Mouse (Mus musculus): Measurements from ENCODE around the gene Ednrb.

Ednrb gene

DNA sequence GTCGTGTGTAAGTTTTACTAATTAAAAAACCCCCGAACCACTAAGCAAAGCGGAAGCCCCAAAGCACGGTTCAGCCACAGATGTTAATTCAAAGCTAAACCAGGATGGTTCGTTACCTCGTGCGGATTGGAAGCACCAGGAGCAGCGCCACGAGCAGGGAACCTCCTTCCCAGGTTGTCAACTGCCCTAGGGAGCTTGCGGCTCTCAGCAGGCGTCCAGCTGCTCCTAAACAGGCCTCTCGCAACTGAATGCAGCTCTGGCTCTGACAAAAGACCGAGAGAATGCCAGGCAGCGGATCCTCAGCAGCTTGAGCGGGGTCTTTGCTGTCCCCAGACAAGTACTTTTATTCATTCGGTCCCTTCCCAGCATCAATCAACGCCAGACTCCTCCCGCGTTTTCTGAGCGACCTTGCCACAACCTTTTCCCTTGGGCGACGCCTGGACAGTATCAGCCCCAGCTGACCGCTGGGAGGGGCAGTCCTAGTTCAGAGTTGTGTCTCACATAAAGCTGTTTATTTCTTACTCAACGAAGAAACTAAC lies at the start of gene Ednrb:
Gene Ednrb, minus strand, starts transcription at position 392 of the 539 bp plus-strand sequence.
- peak; percentile 35 to 37 for DNase-seq (ENCODE audit: low spot score in 2 of 2)

DNA sequence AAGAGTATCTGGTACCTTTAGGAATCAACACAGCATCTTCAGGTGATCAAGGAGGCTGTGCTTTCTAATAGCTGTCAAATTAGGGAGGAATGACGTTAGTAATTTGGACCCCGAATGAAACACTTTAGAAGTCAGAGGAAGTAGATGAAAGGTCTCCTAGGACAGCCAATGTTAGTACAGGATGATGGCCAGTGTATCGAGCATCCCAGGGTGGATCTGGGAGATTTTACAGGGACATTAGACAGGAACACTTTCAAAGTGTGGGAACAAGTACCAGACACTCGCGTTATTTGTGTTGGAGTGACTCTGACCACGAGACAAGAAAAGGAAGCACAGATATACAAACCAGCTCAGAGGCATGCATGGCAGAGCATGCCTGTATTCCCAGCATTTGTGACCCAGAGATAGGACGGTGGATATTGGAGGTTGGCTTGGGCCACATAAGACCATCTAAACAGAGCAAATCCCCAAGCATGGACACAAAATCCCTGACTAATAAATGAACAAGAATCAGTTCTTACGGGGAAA lies 48.3 kb upstream of the Ednrb start:
- DNase-seq (ENCODE audit: low spot score in 2 of 2) = no peak

DNA sequence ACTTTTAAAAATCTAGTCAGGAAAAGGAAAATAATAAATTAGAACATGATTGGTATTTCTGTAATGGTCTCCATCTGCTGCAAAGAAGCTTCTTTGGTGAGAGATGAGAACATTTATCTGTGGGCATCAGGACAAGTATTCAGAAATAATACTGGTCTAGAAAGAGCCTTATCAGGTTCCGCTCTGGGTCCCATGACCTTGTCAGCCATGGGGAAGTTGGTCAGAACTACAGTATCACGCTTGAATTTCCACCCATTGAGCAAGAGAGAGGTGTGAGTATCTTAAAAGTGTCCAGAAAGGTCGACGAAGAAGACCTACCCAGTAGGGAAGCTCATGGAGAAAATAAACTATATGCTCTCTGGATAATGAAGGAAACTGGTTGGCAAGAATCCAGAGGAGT lies 46.6 kb upstream of the Ednrb start:
- DNase-seq (ENCODE audit: low spot score in 2 of 2) = no peak

DNA sequence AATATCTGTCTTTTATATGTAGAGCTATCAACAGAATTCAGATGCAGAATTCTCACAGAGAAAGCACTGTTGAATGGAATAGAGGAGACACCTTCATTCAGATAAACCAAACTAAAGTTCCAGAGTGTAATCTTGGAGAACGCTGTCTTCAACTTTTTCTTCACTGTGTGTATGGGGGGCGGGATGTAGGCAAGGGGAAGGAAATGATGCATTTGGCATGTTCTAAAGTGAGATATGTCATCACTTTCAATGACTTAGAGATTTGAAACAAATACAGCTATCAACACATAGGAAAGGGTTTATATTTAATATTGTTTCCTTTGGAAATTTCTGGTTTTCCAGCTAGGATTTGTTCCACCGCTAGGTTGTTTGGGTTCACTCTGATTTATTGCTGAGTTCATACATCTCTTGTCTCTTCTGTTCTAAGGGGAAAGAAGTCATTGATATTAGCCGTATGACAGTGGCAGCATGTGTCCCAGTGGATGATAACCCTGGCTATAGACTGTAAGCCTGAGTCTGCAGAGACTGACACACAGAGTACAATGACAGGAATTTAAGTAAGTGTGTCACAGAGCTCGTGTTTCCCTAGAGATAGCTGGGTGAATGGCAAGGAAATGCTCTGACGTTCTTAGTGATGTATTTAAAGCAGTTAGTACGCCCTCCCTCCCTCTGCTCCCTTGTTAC lies 40.8 kb upstream of the Ednrb start:
- DNase-seq (ENCODE audit: low spot score in 2 of 2) = no peak

DNA sequence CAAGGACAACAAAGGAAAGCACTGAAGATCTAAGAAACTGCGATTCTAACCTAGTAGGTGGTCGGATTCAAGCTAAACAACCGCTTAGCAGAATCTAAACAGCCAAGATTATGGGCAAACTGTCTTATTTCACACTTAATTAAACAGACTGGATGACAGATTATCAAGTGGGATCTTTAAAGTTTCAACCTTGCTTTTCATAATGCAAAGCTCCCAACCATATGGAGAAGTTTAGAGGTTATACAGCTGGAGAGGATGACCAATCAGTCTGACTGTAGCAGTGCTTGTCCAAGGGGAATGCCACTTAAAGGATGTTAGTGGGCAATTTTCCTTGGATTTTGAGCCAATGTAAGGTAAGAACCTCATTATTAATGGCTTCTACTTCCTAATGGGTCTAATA lies 38.7 kb upstream of the Ednrb start:
- no peak for DNase-seq (ENCODE audit: low spot score in 2 of 2)

DNA sequence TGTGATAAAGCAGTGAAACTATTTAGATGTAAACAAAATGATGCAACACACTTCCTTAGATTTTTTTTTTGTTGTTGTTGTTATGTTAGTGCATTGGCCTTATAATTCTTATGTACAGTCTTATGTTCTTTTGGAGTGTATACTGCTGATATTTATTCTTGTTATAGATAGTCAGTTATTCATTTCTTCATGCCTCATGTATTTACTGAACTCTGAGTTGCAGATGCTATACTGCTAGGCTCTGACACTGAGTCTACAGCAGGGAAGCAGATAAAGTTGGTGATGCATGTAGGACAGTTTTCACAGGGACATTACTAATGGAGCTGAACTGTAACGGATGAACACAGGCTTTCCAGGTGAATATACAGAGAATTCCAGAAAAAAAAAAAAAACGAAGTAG lies 32.9 kb upstream of the Ednrb start:
- DNase-seq (ENCODE audit: low spot score in 2 of 2) = no peak

DNA sequence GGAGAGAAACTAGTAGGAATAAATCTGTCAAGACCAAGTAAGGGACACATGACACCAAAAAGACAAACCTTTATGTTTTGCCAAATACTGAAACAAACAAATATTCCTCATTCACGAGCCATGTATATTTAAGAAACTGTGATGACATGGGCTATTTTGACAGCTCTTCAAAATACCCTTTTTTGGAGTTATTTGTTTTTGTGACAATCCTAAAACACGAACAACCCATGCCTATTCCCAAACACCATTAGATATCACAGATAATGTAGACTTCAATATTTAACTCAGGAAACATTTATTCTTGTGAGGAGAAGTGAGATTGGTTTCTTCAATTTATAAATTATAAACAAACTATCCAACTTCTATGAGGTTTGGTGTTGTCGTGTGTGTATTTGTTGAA lies 32.4 kb upstream of the Ednrb start:
- no peak for DNase-seq (ENCODE audit: low spot score in 2 of 2)

DNA sequence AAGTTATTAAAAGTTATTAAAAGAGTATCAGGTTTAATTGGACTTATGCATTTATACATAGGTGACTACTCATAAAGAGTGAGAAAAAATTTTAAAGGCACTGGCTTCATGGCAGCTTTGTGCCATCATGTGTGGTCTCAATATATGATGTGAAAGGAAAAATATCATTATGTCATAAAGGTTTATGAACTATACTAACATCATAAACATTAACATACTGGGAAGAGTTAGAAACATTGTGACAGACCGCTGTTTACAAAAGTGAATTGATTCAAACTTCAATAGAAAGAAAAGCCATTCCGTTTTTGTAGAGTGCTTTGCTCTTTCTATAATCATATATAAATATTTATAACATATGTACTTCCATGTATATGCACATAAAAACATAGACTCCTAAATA lies 22.4 kb upstream of the Ednrb start:
- DNase-seq (ENCODE audit: low spot score in 2 of 2) = no peak

DNA sequence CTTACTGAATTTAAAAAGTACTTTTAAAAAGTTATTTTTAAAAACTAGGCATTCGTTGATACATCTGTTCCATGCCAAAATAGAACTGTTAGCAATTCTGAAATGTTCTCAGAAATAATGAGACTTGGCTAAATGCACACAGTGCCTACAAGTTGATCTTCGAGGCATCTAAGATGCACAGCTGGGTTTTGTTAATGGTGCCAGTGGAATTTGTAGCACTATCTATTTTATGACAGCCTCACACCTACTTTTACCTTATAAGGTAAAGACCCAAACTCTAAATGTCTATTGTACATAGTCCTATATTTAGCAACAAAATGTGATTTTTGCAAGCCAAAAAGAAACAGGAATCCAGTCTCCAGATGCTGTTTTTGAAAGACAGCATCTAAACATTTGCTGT lies 21.0 kb upstream of the Ednrb start:
- no peak for DNase-seq (ENCODE audit: low spot score in 2 of 2)

DNA sequence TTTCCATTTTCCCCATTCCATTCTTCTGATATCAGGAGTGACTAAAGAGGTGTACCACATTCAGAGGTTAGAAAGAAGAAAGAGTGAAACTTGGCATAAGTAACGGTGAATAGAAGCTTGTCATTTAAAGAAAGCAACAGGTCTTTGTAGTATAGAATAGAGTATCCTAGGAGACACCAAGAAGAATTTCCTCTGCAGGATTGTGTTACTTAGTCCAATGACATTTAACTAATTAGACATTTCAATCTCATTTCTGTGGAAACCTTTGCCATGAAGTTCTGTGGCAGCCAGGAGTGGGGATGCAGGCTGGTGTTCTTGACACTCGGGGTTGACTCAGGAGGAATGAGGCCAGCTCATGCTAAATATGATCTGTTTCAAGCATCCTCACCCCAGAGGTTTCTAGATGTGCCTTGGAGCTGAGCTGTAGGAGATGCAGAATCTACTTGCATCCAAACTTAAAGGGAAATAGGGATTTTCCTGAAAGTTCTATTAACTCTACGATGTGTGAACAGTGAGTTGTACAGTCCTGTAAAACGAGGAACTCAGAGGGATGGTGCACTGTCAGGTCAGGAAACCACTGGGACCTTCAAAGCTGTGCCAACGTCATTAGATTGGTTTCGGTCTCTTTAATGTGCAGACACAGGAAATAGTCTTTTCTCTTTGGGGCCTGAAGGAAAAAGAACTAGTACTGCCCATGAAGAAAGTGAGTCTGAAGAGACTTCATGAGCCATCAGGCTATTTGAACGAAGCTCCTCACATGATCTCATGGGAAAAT lies 6.1 kb upstream of the Ednrb start:
- peak in 1 of 2 experiments; percentile 3 for DNase-seq (ENCODE audit: low spot score in 2 of 2)

DNA sequence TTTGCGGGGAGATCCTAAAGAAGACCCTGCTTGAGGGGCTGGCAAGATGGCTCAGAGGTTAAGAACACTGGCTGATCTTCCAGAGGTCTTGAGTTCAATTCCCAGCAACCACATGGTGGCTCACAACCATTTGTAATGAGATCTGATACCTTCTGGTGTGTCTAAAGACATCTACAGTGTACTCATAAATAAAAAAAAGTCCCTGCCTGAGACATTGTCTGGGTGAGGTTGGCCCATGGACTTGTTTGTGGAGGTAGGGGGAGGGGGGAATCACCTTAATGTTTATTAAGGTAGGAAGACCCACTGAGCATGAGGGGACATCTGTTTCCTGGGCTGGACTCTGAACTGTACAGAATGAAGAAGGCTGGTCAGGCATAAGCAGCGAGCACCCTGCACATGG lies 1.5 kb upstream of the Ednrb start:
- peak in 1 of 2 experiments; percentile 7 for DNase-seq (ENCODE audit: low spot score in 2 of 2)

DNA sequence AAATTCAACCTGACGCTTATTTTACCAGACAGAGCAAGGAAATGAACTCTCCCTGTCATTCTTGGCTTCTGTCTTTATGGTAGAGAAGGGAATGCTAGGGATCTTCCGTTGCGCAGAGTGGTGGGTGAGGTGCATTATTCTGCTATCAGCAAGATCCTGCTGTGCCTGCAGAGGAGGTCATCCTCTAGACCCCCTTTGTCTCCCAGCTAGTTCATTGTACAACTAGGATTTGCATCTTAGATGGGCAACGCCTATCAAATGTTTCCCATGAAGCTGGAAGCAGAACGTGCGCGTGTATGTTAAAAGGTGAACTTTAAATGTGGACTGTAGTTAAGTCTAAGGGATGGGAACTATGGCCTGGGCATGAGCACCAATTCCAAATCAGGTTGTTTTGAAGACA lies 742 bp upstream of the Ednrb start:
- DNase-seq (ENCODE audit: low spot score in 2 of 2) = peak in 1 of 2 experiments; percentile 9

DNA sequence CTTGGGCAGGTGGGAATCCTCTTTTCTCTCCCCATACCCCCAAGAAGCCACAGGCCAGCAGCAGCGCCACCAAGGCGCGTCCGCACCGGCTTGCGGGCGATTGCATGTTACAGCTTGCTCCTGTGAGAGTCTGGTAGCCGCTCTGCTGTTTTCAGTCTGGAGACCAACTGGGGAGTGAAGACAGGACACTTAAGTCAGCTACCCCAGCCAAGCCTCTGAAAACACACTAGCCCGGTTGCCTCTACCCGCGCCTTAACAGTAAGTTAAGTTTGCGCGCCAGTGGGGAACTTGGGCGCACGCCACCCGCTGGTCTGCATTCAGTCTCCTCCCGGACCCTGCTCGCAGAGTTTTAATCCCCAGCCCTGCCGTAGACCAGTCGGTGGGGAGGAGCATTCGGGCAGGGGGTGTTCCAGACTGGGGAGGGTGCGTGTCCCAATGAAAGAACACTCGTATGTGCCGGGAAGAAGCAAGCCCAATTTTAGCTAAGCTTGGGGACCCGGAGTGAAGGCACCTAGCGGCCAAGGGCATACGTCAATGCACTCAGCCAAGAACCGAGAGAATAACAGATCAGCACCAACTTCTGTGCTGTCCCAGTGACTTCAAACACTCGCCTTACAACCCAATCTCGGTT lies 716 bp downstream of the Ednrb start:
- peak; percentile 68 to 74 for DNase-seq (ENCODE audit: low spot score in 2 of 2)

DNA sequence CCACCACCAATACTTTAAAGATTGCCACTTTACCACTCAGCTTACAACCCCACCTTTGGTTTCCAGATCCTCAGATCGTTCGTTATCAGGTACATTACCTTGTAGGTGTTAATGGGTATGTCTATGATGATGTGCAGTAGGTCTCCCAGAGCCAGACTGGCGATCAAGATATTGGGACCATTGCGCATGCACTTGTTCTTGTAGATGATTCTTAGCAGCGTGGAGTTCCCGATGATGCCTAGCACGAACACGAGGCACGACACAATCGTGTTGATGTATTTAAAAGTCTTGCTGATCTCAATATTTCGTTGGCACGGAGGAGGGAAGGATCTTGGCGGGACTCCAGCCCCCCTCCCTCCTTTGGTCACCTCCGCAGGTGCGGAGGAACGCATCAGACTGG lies 1.3 kb downstream of the Ednrb start:
- DNase-seq (ENCODE audit: low spot score in 2 of 2) = peak; percentile 28 to 30

DNA sequence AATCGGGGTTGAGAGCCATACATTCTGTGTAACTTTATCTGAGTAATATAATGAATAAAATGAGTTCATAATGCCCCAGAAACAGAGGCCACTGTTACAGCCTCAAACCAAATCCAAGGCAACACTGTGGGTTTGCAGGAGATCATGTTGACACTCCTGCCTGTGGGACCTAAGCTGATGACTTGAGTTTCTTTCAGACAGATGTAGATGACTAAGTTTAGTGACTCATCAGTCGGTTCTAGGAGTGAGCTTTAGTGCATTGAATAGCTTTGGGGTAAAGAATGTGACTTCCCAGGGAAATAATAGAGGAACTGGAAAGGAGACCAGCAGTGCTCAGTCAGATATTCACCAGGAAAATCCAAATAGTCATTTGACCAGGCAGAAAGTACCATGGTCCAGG lies 3.8 kb downstream of the Ednrb start:
- no peak for DNase-seq (ENCODE audit: low spot score in 2 of 2)

DNA sequence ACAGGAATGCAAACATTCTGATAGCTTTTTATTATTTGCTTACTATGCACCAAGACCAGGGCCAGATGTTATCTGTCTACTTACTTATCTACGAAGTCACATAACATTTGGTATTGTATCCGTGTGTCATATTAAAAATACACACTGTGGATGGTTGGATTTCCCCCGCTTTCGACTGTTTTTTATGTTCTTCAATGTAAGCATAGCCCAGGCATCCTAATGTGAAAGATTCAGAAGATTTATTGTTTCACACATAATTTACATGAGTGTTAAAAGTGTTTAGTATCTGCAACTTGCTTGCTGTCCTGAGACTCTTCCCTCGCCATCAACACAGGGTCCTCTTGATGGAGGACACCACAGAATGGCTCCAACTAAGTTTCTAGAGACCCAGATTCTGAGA lies 5.3 kb downstream of the Ednrb start:
- no peak for DNase-seq (ENCODE audit: low spot score in 2 of 2)

DNA sequence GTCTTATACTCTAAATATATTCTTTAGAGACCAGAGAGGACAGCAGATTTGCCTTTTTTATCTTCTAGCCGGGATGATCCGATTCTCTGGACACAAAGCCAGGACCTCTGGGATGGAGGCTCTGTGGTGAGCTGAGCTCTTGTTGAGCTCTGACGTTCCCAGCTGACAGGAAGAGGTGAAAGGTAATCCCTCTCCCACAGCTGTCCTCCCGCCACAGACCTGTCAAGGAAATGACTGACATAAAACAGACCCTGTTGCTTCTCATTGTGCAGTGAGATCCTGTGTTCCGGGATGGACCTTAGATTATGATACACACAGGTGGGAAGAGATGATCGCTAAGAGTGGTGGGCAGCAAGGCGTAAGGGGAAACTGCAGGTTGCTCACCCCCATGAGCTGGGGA lies 9.6 kb downstream of the Ednrb start:
- no peak for DNase-seq (ENCODE audit: low spot score in 2 of 2)

DNA sequence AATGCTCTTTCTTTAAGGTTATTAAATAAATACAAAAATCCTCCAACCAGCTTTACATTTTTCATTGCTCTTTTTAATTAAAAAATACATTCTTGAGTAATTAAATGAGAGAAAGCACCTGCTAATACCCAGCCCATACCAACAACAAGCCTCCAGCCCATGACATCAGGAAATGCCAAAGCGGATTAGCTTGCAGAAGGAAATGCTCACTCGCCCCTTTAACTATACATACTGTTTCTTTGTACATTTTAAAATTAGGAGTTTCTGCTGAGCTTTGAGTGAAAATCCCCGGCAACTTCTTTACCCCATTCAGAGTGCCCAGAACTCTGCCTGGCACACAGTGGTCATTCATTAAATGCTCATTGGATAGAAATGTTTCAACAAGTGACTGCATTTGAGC lies 10.1 kb downstream of the Ednrb start:
- no peak for DNase-seq (ENCODE audit: low spot score in 2 of 2)

DNA sequence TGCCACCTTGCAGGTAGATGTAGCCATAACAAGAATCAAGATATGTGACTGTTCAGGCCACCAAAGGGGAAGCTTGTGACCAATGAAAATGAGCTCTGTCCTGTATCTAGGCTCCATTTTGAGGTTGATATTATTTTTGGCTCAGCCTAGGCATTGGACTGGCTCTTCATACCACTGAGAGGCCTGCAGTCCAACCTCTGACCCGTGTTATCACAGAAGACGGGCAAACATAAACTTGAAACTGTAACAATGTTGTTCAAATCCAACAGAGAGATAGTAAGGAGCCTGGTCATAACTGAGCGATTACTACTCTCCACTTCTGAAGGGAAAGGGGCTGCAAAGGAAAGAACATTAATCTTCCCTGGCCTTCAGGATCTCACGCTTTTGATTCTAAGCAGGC lies 11.7 kb downstream of the Ednrb start:
- no peak for DNase-seq (ENCODE audit: low spot score in 2 of 2)

DNA sequence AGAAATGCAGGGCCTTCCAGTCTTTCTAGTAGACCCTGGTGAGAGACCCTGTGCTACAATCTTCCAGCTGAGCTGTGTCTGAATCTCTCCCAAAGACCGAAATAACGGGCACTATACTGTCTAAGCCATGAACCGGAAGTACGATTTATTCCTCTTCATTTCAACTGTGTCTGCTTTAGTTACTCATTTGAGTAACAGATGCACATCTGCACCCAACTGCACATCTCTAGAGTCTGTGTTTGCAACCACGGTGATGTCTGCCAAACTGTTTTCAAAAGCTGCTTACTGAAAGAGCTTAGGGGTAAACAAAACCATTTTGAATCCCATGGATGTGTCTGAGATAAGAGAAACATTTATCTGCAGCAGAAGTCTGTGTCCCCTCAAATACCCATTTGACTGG lies 13.2 kb downstream of the Ednrb start:
- DNase-seq (ENCODE audit: low spot score in 2 of 2) = no peak

DNA sequence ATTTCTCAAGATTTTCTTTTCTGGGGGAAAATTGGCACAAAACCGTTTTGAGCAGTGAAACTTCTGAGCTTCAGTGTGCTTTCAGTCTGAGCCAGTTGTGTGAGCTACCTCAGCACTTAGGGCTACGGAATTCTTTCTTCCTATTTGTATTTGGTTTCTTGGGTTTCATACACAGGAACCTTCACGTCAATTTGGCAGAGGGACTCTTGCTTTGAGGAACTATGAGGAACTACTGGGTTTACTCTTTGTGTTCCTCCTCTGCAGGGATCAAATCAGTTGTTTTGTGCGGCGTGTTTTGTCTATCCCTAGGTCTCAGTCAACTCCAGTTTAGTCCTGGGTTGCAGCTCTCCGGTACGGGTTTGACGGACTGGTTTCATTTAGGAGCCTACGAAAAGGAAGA lies 17.9 kb downstream of the Ednrb start:
- no peak for DNase-seq (ENCODE audit: low spot score in 2 of 2)

DNA sequence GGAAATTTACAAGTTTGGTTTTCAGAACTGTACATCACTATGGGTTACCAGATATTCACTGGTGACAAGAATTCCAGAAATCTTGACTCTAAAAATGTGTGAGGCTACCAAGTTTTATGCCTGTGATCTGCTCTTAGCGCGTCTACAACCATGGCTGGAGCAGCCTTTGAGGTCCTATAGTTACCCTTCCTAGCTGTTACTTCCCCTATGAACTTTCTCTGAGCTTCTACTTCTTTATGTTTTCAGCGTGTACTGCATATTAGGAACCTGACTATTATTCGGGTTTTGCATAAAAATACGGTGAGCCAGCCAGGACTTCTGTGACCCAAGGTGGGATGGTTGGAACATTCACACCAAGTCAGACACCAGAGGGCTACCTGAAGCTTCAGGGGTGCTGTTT lies 18.3 kb downstream of the Ednrb start:
- no peak for DNase-seq (ENCODE audit: low spot score in 2 of 2)

DNA sequence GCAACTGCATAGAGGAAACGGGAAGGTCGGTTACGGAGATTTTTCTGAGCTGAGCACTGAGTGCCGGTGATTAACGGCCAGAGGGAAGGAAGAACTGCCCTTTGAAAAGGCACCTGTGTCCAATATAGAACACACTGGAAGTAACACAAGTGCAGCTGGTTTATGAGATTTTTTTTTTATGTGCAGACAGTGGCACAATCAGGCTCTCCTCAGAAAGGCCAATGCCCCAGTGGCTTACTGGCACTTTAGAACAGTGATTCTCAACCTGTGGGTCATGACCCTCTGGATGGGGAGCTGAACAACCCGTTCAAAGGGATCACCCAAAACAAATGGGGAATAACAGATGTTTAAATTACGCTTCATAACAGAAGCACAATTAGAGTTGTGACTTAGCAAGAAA lies 20.7 kb downstream of the Ednrb start:
- no peak for DNase-seq (ENCODE audit: low spot score in 2 of 2)
